Mouse (Mus musculus): ENCODE data around the gene Nos3. TPM values are rescaled to one million over a fixed set of nuclear protein-coding genes. Genes with fewer than 3 reads are reported as not detected.
"Not testable (repeated sequence)": the region's sequence is repeated elsewhere in the genome, so short reads cannot be mapped to it uniquely, and the experiment has no call there.

Nos3 gene
- polyA plus RNA-seq, 1 experiment from 2014 or later = 11.9 TPM

- Histone ChIP-seq H3K9ac (peak overlapping the region; percentile 55), H3K4me1 (peaks cover 15% of the 10 kb centered on the region; the same call in 1 of the 2 replicates), H3K27ac (peak overlapping the region; percentile 93), H3K4me2 (peak overlapping the region; percentile 60), H3K27me3 (replicated peaks) (peaks cover 10% of the 10 kb centered on the region; the same call in 1 of the 2 replicates), H3K4me3 (peak overlapping the region; percentile 65), H3K9me3 (no peaks in the 10 kb centered on the region), H3K36me3 (replicated peaks) (no peaks in the 10 kb centered on the region)
- WGBS = under 1% methylated on average over 36 of the region's 36 CpGs
- peak; percentile 97 for ATAC-seq (replicated peaks)
Measured at GRCm38 (mm10) chr5:24394165-24394894, 29.7 kb downstream of the Nos3 start.

- WGBS = 88% methylated on average over 6 of the region's 6 CpGs
- not testable (repeated sequence) for H3K36me3 ChIP-seq (replicated peaks); H3K9ac ChIP-seq; H3K27ac ChIP-seq; H3K4me3 ChIP-seq; H3K27me3 ChIP-seq (replicated peaks); ATAC-seq (replicated peaks); H3K9me3 ChIP-seq; H3K4me2 ChIP-seq
- H3K4me1 ChIP-seq = peaks cover 15% of the 10 kb centered on the region; the same call in 1 of the 2 replicates
Measured at GRCm38 (mm10) chr5:24396254-24396653, 31.6 kb downstream of the Nos3 start.

GRCm38 (mm10) chr5:24399686-24400085 is 35.1 kb downstream of the Nos3 start:
- Histone ChIP-seq H3K27ac (no peak overlapping the region), H3K4me1 (peaks cover 7% of the 10 kb centered on the region; the same call in 1 of the 2 replicates), H3K9ac (no peak overlapping the region), H3K4me3 (no peak overlapping the region), H3K4me2 (no peak overlapping the region), H3K27me3 (replicated peaks) (no peaks in the 10 kb centered on the region), H3K9me3 (no peaks in the 10 kb centered on the region), H3K36me3 (replicated peaks) (peaks cover 5% of the 10 kb centered on the region; the same call in 1 of the 2 replicates)
- 87% methylated on average over 10 of the region's 10 CpGs for WGBS
- ATAC-seq (replicated peaks) = no peak

GRCm38 (mm10) chr5:24400362-24400761 is 35.8 kb downstream of the Nos3 start:
- H3K4me3 ChIP-seq = no peak overlapping the region
- peaks cover 5% of the 10 kb centered on the region; the same call in 1 of the 2 replicates for H3K36me3 ChIP-seq (replicated peaks)
- WGBS = 89% methylated on average over 11 of the region's 11 CpGs
- H3K4me2 ChIP-seq = no peak overlapping the region
- peaks cover under 1% of the 10 kb centered on the region; the same call in 1 of the 2 replicates for H3K4me1 ChIP-seq
- no peak overlapping the region for H3K9ac ChIP-seq
- no peaks in the 10 kb centered on the region for H3K9me3 ChIP-seq
- no peaks in the 10 kb centered on the region for H3K27me3 ChIP-seq (replicated peaks)
- H3K27ac ChIP-seq = no peak overlapping the region
- ATAC-seq (replicated peaks) = no peak

DNA sequence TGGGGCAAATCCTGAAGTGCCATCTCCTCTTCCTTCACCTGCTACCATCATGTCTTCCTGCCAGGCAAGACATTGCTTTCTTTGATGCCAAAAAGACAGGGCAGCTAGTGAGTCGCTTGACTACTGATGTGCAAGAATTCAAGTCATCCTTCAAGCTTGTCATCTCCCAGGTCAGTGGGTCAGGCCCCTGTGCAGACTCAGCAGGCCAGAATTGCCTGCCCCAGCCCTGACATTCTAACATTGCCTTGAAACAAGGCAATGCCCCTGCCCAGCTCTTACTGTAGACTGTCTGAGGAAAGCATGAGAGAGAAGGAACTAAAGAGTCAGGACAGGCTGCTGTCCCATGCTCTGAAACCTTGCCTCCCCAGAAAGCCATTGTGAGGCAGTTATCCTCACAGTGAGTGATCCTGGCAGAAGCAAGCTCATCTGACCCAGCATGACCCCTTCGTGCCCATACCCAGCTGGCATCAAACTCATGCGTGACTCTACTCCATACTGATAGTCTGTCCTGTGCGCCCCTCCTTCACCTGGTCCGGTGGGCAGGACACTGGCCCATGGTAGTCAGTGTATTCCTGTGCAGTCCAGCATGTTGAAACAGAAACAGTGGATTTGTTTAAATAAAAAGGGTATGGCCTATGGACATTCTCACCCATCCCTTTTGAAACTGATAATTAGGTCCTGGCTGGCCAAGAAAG is 36.4 kb downstream of the Nos3 start:
- no peaks in the 10 kb centered on the region for H3K4me1 ChIP-seq
- WGBS = 92% methylated on average over 5 of the region's 5 CpGs
- no peak overlapping the region for H3K9ac ChIP-seq
- no peak overlapping the region for H3K4me2 ChIP-seq
- H3K27ac ChIP-seq = no peak overlapping the region
- peaks cover 5% of the 10 kb centered on the region; the same call in 1 of the 2 replicates for H3K36me3 ChIP-seq (replicated peaks)
- no peaks in the 10 kb centered on the region for H3K27me3 ChIP-seq (replicated peaks)
- ATAC-seq (replicated peaks) = no peak
- no peak overlapping the region for H3K4me3 ChIP-seq
- H3K9me3 ChIP-seq = no peaks in the 10 kb centered on the region

GRCm38 (mm10) chr5:24401969-24402368 is 37.4 kb downstream of the Nos3 start:
- Histone ChIP-seq H3K4me3 (no peak overlapping the region), H3K27ac (no peak overlapping the region), H3K9ac (no peak overlapping the region), H3K36me3 (replicated peaks) (peaks cover 8% of the 10 kb centered on the region; the same call in 1 of the 2 replicates), H3K9me3 (no peaks in the 10 kb centered on the region), H3K4me2 (no peak overlapping the region), H3K27me3 (replicated peaks) (no peaks in the 10 kb centered on the region), H3K4me1 (no peaks in the 10 kb centered on the region)
- ATAC-seq (replicated peaks) = 0 out of 2 replicates have a peak, but pooled peaks have one; percentile 29
- WGBS = 61% methylated on average over 9 of the region's 9 CpGs

DNA sequence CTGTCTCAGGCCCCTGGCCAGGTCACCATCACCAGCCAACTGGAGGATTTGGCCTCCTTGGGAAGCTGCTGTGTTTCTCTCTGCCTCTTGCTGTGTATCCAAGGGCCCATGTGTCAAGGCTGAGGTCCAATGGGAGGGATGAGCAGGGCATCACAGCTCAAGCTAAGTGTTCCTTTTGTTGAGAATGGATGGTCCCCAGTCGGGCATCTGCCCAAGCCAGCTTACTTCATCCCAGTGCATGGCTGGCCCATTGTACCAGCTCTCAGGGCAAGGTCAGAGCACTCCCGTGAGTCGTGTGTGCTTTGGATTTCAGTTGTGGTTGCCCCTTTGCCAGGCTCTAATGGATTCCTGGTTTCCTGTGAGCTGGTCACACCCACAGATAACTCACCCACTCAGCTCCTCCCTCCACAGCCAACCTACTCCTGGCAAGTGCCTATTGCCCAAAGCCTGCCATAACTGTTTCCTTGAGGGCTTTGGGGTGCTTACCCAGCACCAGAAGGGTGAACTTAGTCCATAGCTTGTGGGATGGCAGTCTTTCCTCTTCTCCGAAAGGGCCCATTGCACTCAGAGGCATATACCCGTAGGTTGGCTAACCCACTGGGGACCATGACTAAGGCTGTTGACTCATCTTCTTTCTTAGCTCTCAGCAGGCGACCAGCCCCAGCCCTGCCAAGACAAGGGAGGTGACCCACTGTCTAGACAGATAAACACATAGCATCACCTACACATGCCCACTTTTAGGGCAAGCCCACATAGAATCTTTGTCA is 40.2 kb downstream of the Nos3 start:
- 89% methylated on average over 6 of the region's 6 CpGs for WGBS
- H3K36me3 ChIP-seq (replicated peaks) = peaks cover 8% of the 10 kb centered on the region; the same call in 1 of the 2 replicates

GRCm38 (mm10) chr5:24405389-24405876 is 40.8 kb downstream of the Nos3 start:
- H3K9ac ChIP-seq = no peak overlapping the region
- no peaks in the 10 kb centered on the region for H3K27me3 ChIP-seq (replicated peaks)
- H3K4me3 ChIP-seq = no peak overlapping the region
- ATAC-seq (replicated peaks) = no peak
- WGBS = 71% methylated on average over 3 of the region's 3 CpGs
- H3K27ac ChIP-seq = no peak overlapping the region
- H3K9me3 ChIP-seq = no peaks in the 10 kb centered on the region
- no peak overlapping the region for H3K4me2 ChIP-seq
- peaks cover 8% of the 10 kb centered on the region; the same call in 1 of the 2 replicates for H3K36me3 ChIP-seq (replicated peaks)
- H3K4me1 ChIP-seq = no peaks in the 10 kb centered on the region

More for the DNA sequence above, 40.2 kb downstream of the Nos3 start:
- Histone ChIP-seq H3K9ac (no peak overlapping the region), H3K9me3 (no peaks in the 10 kb centered on the region), H3K27me3 (replicated peaks) (no peaks in the 10 kb centered on the region), H3K4me3 (no peak overlapping the region), H3K4me1 (no peaks in the 10 kb centered on the region), H3K27ac (no peak overlapping the region), H3K4me2 (no peak overlapping the region)
- ATAC-seq (replicated peaks) = no peak

DNA sequence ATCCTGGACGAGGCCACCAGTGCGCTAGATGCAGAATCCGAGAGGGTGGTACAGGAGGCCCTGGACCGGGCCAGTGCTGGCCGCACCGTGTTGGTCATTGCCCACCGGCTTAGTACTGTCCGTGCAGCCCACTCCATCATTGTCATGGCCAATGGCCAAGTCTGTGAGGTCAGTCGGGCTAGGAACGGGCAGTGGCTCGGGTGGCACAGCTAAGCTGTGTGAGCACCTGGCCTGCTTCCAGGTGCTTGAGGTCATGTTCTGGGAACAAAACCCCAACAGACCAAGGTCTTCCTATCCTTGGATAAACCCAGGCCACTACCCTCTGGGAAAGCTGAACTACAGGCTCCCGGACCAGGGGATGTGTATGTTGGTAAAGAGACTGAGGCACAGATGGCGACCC is 44.0 kb downstream of the Nos3 start:
- 90% methylated on average over 13 of the region's 13 CpGs for WGBS

GRCm38 (mm10) chr5:24409466-24409865 is 44.9 kb downstream of the Nos3 start:
- Histone ChIP-seq H3K36me3 (replicated peaks) (0 out of 2 replicates have a peak, but pooled peaks cover 3% of the 10 kb centered on the region), H3K9me3 (no peaks in the 10 kb centered on the region), H3K9ac (no peak overlapping the region), H3K4me3 (no peak overlapping the region), H3K4me1 (no peaks in the 10 kb centered on the region), H3K27ac (no peak overlapping the region), H3K4me2 (no peak overlapping the region), H3K27me3 (replicated peaks) (no peaks in the 10 kb centered on the region)
- no peak for ATAC-seq (replicated peaks)
- 58% methylated on average over 2 of the region's 2 CpGs for WGBS

More for the DNA sequence above, 44.0 kb downstream of the Nos3 start:
- Histone ChIP-seq H3K27ac (no peak overlapping the region), H3K4me1 (no peaks in the 10 kb centered on the region), H3K36me3 (replicated peaks) (0 out of 2 replicates have a peak, but pooled peaks cover 3% of the 10 kb centered on the region), H3K27me3 (replicated peaks) (no peaks in the 10 kb centered on the region), H3K4me2 (no peak overlapping the region), H3K4me3 (no peak overlapping the region), H3K9me3 (no peaks in the 10 kb centered on the region), H3K9ac (no peak overlapping the region)
- no peak for ATAC-seq (replicated peaks)

DNA sequence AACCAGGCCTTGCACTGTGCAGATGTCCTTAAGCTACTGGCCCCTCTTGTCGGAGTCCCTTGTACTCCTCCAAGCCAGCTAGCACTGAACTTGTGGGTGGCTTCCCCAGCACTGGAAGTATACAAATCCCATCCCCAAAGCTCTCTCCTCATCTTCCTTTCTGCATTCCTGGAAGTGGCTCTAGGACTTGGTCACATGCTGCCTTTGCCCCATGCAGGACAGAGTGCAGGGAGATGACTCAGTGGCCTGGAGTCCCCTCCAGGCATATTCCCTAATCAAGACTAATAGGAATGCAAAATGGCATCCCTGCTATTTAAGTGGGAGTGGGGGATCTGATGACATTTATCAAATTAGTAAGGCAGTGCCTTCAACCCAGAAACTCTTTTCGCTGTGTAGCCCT is 47.5 kb downstream of the Nos3 start:
- no peak overlapping the region for H3K27ac ChIP-seq
- WGBS = 93% methylated on average over 2 of the region's 2 CpGs
- peaks cover 12% of the 10 kb centered on the region for H3K4me1 ChIP-seq
- H3K9ac ChIP-seq = no peak overlapping the region
- no peak overlapping the region for H3K4me2 ChIP-seq
- no peaks in the 10 kb centered on the region for H3K36me3 ChIP-seq (replicated peaks)
- no peak overlapping the region for H3K4me3 ChIP-seq
- H3K9me3 ChIP-seq = no peaks in the 10 kb centered on the region
- no peak for ATAC-seq (replicated peaks)
- no peaks in the 10 kb centered on the region for H3K27me3 ChIP-seq (replicated peaks)

Measured in midbrain, embryonic 15.5 days (tissue).